Mouse (Mus musculus): ENCODE data around the gene Bag6. TPM values are rescaled to one million over a fixed set of nuclear protein-coding genes. Genes with fewer than 3 reads are reported as not detected.

The Bag6 gene
- polyA plus RNA-seq, 1 experiment: 411 TPM

DNA sequence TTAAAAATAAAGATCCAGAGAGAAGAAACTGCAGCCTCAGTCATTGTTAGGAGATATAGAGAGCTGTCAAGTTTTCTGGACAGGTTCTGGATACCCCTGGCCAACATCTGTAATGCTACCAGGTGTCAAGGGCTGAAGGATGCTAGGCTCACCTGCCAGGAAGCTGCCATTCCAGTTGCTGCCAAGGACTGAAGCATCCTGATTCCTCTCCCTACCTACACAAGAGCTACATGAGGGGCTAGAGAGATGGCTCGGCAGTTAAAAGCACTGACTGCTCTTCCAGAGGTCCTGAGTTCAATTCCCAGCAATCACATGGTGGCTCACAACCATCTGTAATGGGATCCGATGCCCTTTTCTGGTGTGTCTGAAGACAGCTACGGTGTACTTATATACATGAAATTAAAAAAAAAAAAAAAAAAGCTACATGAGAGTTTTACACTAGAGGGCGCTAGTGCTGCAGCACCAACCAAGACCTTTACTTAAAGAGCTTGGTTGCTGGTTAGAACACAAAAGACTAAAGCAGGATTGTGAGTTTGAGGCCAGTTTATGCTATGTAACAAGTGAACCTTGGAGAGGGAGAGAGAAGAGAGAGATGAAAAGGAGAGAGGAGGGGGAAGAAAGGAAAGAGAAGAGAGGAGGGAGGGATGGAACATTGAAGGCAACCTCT, 33.7 kb downstream of the Bag6 start:
- 10% methylated on average over 4 of the region's 4 CpGs for WGBS
- no peak for DNase-seq
- H3K27ac ChIP-seq (ENCODE audit: control insufficient read depth, insufficient read depth, low read length): no peak overlapping the region
- no peaks in the 10 kb centered on the region for H3K27me3 ChIP-seq (ENCODE audit: control insufficient read depth, insufficient read depth, low read length)
- TF ChIP-seq POLR2A (IDR thresholded peaks at IDR 0.05; ENCODE audit: control insufficient read depth, extremely low read depth, insufficient read depth, low read length, poor library complexity) (no peak), CTCF (IDR thresholded peaks at IDR 0.05; ENCODE audit: borderline replicate concordance, control insufficient read depth, extremely low read depth, insufficient read depth, low read length, poor library complexity) (no peak)
- no peaks in the 10 kb centered on the region for H3K36me3 ChIP-seq (ENCODE audit: control insufficient read depth, insufficient read depth, low read length)
- peaks cover 25% of the 10 kb centered on the region for H3K4me1 ChIP-seq (replicated peaks; ENCODE audit: control insufficient read depth, insufficient read depth, low read length)
- no peak overlapping the region for H3K4me3 ChIP-seq (ENCODE audit: control insufficient read depth, insufficient read depth, low read length)

DNA sequence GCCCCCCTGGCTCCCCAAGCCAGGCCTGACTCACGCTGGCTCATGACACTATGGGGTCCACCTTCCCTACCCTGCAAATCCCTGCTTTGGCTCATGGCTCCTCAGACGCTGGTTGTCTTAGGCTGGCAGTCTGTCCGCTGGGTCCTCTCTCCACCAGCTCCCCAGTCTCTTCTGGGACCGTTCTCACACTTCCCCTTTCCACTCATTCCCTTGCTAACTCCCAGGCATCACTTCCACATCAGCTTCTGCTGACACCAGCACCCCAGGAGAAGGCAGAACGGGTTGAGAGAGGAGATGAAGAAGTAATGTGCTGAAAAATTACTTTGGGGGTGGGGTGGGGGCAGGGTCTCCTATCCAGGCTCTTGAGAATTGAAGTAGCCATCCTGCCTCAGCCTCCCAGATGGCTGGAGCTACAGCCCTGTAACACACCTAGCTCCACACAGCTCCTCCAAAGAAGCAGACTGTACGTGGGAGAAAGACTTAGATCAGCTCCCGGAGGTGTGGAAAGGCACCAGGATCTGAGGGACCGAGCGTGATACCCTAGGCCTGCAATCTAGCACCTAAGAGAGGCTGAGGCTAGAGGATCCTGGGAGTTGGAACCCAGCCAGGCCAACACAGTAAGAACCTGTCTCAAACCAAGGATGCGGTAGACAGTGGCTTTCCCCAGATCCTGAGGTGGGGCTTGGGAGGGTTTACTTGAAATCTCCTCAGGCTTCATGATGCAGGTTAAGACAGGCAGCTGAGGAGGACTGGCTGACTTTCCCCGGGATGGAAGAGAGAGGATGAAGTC, 37.7 kb downstream of the Bag6 start:
- no peak for DNase-seq
- Histone ChIP-seq H3K4me3 (ENCODE audit: control insufficient read depth, insufficient read depth, low read length) (0 out of 2 replicates have a peak overlapping the region, but pooled peaks have one; percentile 3), H3K27ac (ENCODE audit: control insufficient read depth, insufficient read depth, low read length) (peak overlapping the region; percentile 87), H3K4me1 (replicated peaks; ENCODE audit: control insufficient read depth, insufficient read depth, low read length) (peaks cover 28% of the 10 kb centered on the region), H3K27me3 (ENCODE audit: control insufficient read depth, insufficient read depth, low read length) (no peaks in the 10 kb centered on the region), H3K36me3 (ENCODE audit: control insufficient read depth, insufficient read depth, low read length) (no peaks in the 10 kb centered on the region)
- TF ChIP-seq CTCF (IDR thresholded peaks at IDR 0.05; ENCODE audit: borderline replicate concordance, control insufficient read depth, extremely low read depth, insufficient read depth, low read length, poor library complexity) (no peak), POLR2A (IDR thresholded peaks at IDR 0.05; ENCODE audit: control insufficient read depth, extremely low read depth, insufficient read depth, low read length, poor library complexity) (no peak)
- WGBS: 64% methylated on average over 11 of the region's 11 CpGs

DNA sequence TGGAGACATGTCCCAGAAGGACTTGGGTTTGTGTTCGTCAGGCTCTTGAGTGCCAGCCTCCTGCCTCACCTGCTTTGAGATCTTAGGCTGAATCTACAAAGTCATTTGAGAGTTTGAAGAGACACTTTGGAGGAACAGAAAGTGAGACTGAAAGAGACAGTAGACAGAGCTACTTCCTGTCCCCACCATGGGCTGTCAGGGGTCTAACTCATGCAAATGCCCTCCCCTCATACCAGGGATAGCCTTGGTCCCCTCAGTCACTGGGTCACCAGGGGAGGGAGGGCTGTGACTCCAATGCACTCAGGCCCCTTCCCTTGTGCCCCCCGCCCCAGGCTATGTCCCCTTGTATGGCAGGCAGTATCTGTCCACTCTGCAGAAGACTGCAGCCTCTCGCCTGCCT, 38.4 kb downstream of the Bag6 start:
- 56% methylated on average over 3 of the region's 3 CpGs for WGBS
- TF ChIP-seq POLR2A (IDR thresholded peaks at IDR 0.05; ENCODE audit: control insufficient read depth, extremely low read depth, insufficient read depth, low read length, poor library complexity) (no peak), CTCF (IDR thresholded peaks at IDR 0.05; ENCODE audit: borderline replicate concordance, control insufficient read depth, extremely low read depth, insufficient read depth, low read length, poor library complexity) (no peak)
- DNase-seq: no peak
- Histone ChIP-seq H3K27ac (ENCODE audit: control insufficient read depth, insufficient read depth, low read length) (peak overlapping the region; percentile 87), H3K4me3 (ENCODE audit: control insufficient read depth, insufficient read depth, low read length) (no peak overlapping the region), H3K27me3 (ENCODE audit: control insufficient read depth, insufficient read depth, low read length) (no peaks in the 10 kb centered on the region), H3K36me3 (ENCODE audit: control insufficient read depth, insufficient read depth, low read length) (no peaks in the 10 kb centered on the region), H3K4me1 (replicated peaks; ENCODE audit: control insufficient read depth, insufficient read depth, low read length) (peaks cover 28% of the 10 kb centered on the region)

DNA sequence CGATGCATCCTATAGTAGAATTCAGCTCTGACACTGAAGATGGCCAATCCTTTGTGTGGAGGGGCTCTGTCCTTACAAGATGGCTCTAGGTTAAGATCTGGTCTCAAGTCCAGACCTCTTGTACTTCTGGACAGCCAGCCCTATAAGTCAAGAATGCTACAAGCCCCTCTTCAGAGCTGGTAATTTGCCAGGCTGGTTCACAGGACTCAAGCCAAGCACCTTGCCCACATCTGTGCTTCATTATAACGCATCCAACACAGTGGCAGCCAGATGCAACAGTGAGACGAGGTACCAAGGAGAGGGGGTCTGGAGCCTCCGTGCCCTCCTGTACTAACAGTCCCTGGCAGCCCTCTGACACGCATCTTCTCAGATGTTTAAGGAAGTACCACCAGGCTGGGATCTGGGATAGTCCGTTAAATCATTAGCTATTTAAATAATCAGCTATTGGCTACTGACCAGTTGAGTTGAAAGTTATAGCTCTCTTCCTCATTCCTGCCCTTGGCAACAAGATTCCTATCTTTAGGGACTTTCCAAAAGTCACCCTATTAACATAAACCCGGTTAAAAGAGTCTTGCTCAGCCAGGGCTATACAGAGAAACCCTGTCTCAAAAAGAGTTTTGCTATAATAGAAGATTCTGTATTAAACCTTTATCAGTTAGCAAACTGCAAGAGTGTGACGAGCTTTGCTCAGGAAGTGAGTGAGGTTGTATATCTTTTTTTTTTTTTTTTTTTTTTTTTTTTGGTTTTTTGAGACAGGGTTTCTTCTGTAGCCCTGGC, 39.4 kb downstream of the Bag6 start:
- Histone ChIP-seq H3K4me3 (ENCODE audit: control insufficient read depth, insufficient read depth, low read length) (no peak overlapping the region), H3K27ac (ENCODE audit: control insufficient read depth, insufficient read depth, low read length) (no peak overlapping the region; the same call in 1 of the 2 replicates), H3K36me3 (ENCODE audit: control insufficient read depth, insufficient read depth, low read length) (no peaks in the 10 kb centered on the region), H3K27me3 (ENCODE audit: control insufficient read depth, insufficient read depth, low read length) (no peaks in the 10 kb centered on the region), H3K4me1 (replicated peaks; ENCODE audit: control insufficient read depth, insufficient read depth, low read length) (peaks cover 27% of the 10 kb centered on the region)
- TF ChIP-seq CTCF (IDR thresholded peaks at IDR 0.05; ENCODE audit: borderline replicate concordance, control insufficient read depth, extremely low read depth, insufficient read depth, low read length, poor library complexity): no peak
- no peak for TF ChIP-seq POLR2A (IDR thresholded peaks at IDR 0.05; ENCODE audit: control insufficient read depth, extremely low read depth, insufficient read depth, low read length, poor library complexity)
- DNase-seq: no peak
- WGBS: 70% methylated on average over 8 of the region's 8 CpGs

DNA sequence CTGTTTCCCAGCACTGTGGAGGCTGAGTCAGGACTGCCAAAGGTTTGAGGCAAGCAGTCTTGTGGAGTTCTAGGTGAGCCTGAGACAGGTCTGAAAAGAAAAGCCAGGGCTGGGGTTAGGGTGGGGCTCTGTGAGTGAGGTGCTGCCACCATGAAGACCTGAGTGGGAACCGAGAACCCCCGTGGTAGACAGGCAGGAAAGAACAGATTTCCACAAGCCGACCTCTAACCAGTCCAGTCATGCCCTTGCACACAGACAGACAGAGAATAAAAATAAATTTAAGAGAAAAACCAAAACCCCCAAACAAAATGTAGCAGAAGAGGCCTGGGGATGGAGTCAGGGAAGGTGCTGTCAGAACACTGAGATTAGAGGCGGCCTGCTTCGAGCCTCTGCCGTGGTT, 40.4 kb downstream of the Bag6 start:
- WGBS: 72% methylated on average over 6 of the region's 6 CpGs
- no peaks in the 10 kb centered on the region for H3K27me3 ChIP-seq (ENCODE audit: control insufficient read depth, insufficient read depth, low read length)
- peaks cover 32% of the 10 kb centered on the region for H3K4me1 ChIP-seq (replicated peaks; ENCODE audit: control insufficient read depth, insufficient read depth, low read length)
- H3K36me3 ChIP-seq (ENCODE audit: control insufficient read depth, insufficient read depth, low read length): no peaks in the 10 kb centered on the region
- DNase-seq: no peak
- H3K4me3 ChIP-seq (ENCODE audit: control insufficient read depth, insufficient read depth, low read length): no peak overlapping the region
- no peak overlapping the region for H3K27ac ChIP-seq (ENCODE audit: control insufficient read depth, insufficient read depth, low read length)
- TF ChIP-seq CTCF (IDR thresholded peaks at IDR 0.05; ENCODE audit: borderline replicate concordance, control insufficient read depth, extremely low read depth, insufficient read depth, low read length, poor library complexity) (no peak), POLR2A (IDR thresholded peaks at IDR 0.05; ENCODE audit: control insufficient read depth, extremely low read depth, insufficient read depth, low read length, poor library complexity) (no peak)

DNA sequence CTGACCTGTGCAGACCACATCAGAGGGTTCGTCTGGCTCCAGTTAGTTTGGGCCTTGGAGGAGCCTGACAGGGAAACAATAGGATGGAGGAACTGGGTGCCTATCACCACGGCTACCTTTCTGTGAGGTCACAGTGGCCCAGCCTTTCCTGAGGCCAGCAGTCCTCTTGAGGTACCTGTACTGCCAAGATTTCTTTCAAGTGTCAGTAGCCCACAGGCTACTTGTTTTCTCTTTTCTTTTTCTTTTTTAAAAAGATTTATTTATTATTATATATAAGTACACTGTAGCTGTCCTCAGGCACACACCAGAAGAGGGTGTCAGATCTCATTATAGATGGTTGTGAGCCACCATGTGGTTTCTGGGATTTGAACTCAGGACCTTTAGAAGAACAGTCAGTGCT, 41.0 kb downstream of the Bag6 start, which contains the start of gene Aif1:
Gene Aif1 (minus strand): TSS at position 101 of the 400 bp plus-strand sequence.
- Histone ChIP-seq H3K36me3 (ENCODE audit: control insufficient read depth, insufficient read depth, low read length) (no peaks in the 10 kb centered on the region), H3K4me3 (ENCODE audit: control insufficient read depth, insufficient read depth, low read length) (no peak within 1 kb of the TSS), H3K27me3 (ENCODE audit: control insufficient read depth, insufficient read depth, low read length) (no peaks in the 10 kb centered on the region), H3K27ac (ENCODE audit: control insufficient read depth, insufficient read depth, low read length) (no peak within 1 kb of the TSS), H3K4me1 (replicated peaks; ENCODE audit: control insufficient read depth, insufficient read depth, low read length) (peaks cover 33% of the 10 kb centered on the region)
- TF ChIP-seq CTCF (IDR thresholded peaks at IDR 0.05; ENCODE audit: borderline replicate concordance, control insufficient read depth, extremely low read depth, insufficient read depth, low read length, poor library complexity) (no peak), POLR2A (IDR thresholded peaks at IDR 0.05; ENCODE audit: control insufficient read depth, extremely low read depth, insufficient read depth, low read length, poor library complexity) (no peak)
- no peak for DNase-seq
- WGBS: 90% methylated on average over 2 of the region's 2 CpGs

Data from thymus, adult 2 months (tissue).